Mouse (Mus musculus) midbrain, embryonic 10.5 days (tissue): ENCODE data around the gene Spata4. TPM values are rescaled to one million over a fixed set of nuclear protein-coding genes. Genes with fewer than 3 reads are reported as not detected.
"Not testable (repeated sequence)": the region's sequence is repeated elsewhere in the genome, so short reads cannot be mapped to it uniquely, and the experiment has no call there.

ENCODE experiments used
- DNase-seq: peaks from one replicate; pipeline ENCODE4 v3.0.0-alpha.2; 2017; ENCODE audit warnings: low spot score
- H3K27ac ChIP-seq: fragments of 300-500 bp; sonication (generic); replicated peaks from 2 replicates; pipeline ENCODE4 v1.5.1; 2016; ENCODE audit warnings: mild to moderate bottlenecking
- H3K27me3 ChIP-seq: fragments of 300-500 bp; sonication (generic); 2 replicates; pipeline ENCODE4 v1.6.1; 2016; ENCODE audit warnings: low read depth, mild to moderate bottlenecking; ENCODE audit not compliant: poor library complexity, severe bottlenecking
- H3K36me3 ChIP-seq: fragments of 300-500 bp; sonication (generic); 2 replicates; pipeline ENCODE4 v1.6.1; 2016; ENCODE audit warnings: mild to moderate bottlenecking, moderate library complexity
- H3K4me1 ChIP-seq: fragments of 300-500 bp; sonication (generic); 2 replicates; pipeline ENCODE4 v1.6.1; 2016
- H3K4me3 ChIP-seq: fragments of 300-500 bp; sonication (generic); 2 replicates; pipeline ENCODE4 v1.5.1; 2016; ENCODE audit warnings: mild to moderate bottlenecking, moderate library complexity
- H3K9me3 ChIP-seq: fragments of 300-500 bp; sonication (generic); replicated peaks from 2 replicates; pipeline ENCODE4 v1.6.1; 2016; ENCODE audit warnings: mild to moderate bottlenecking
- WGBS: fragments of 180-500 bp; shearing (Covaris S2); methylation state at CpG from one replicate; pipeline ENCODE4 v1.1.7; 2016; 5-methylcytosine and 5-hydroxymethylcytosine counted together
- polyA plus RNA-seq: library from polyadenylated mRNA; unstranded; fragments of >200 nt; fragmentation: Nextera tagmentation; extraction: Ambion mirVana; gene quantifications from 2 replicates; pipeline ENCODE4 v1.2.1, GENCODE M21; 2016

Spata4 gene
- polyA plus RNA-seq, 1 experiment from 2014 or later = not detected

GRCm38 (mm10) chr8:54597386-54597785 is 3.2 kb upstream of the Spata4 start:
- no peaks in the 10 kb centered on the region for H3K27me3 ChIP-seq
- no peak for DNase-seq
- peaks cover 14% of the 10 kb centered on the region for H3K4me1 ChIP-seq
- WGBS = 87% methylated on average over 2 of the region's 2 CpGs
- H3K36me3 ChIP-seq = no peaks in the 10 kb centered on the region
- H3K27ac ChIP-seq = no peak overlapping the region
- no peak overlapping the region for H3K4me3 ChIP-seq
- H3K9me3 ChIP-seq = no peaks in the 10 kb centered on the region

- Histone ChIP-seq H3K4me1 (peaks cover 8% of the 10 kb centered on the region), H3K36me3 (no peaks in the 10 kb centered on the region), H3K27ac (no peak overlapping the region), H3K9me3 (no peaks in the 10 kb centered on the region), H3K27me3 (no peaks in the 10 kb centered on the region), H3K4me3 (no peak overlapping the region)
- WGBS = 83% methylated on average over 4 of the region's 4 CpGs
- DNase-seq = no peak
Observed at GRCm38 (mm10) chr8:54603440-54603839, 2.9 kb downstream of the Spata4 start.

- Histone ChIP-seq H3K27ac (no peak overlapping the region), H3K27me3 (no peaks in the 10 kb centered on the region), H3K4me3 (no peak overlapping the region), H3K36me3 (no peaks in the 10 kb centered on the region), H3K9me3 (no peaks in the 10 kb centered on the region), H3K4me1 (no peaks in the 10 kb centered on the region)
- DNase-seq = no peak
- 95% methylated on average over 2 of the region's 2 CpGs for WGBS
Observed at GRCm38 (mm10) chr8:54609336-54609735, 8.8 kb downstream of the Spata4 start.

- no peaks in the 10 kb centered on the region for H3K9me3 ChIP-seq
- no peaks in the 10 kb centered on the region for H3K4me1 ChIP-seq
- 73% methylated on average over 4 of the region's 4 CpGs for WGBS
- no peak overlapping the region for H3K27ac ChIP-seq
- no peak for DNase-seq
- no peak overlapping the region for H3K4me3 ChIP-seq
- H3K27me3 ChIP-seq = no peaks in the 10 kb centered on the region
- H3K36me3 ChIP-seq = no peaks in the 10 kb centered on the region
Observed at GRCm38 (mm10) chr8:54610238-54610637, 9.7 kb downstream of the Spata4 start.

- 85% methylated on average over 17 of the region's 17 CpGs for WGBS
- DNase-seq, H3K4me1 ChIP-seq, H3K27me3 ChIP-seq, H3K9me3 ChIP-seq, H3K4me3 ChIP-seq, H3K27ac ChIP-seq, H3K36me3 ChIP-seq: not testable (repeated sequence)
Observed at GRCm38 (mm10) chr8:54616710-54617109, 16.1 kb downstream of the Spata4 start.

- WGBS = 83% methylated on average over 4 of the region's 4 CpGs
- Histone ChIP-seq H3K27ac (no peak overlapping the region), H3K9me3 (no peaks in the 10 kb centered on the region), H3K4me1 (no peaks in the 10 kb centered on the region), H3K27me3 (no peaks in the 10 kb centered on the region), H3K36me3 (no peaks in the 10 kb centered on the region), H3K4me3 (no peak overlapping the region)
- no peak for DNase-seq
Observed at GRCm38 (mm10) chr8:54638634-54639033, 38.1 kb downstream of the Spata4 start.

Other genes starting within 250 kb of the Spata4 start
- 3.7 and 7.1 TPM in 2 replicates for gene Asb5, start 71.2 kb upstream of the Spata4 start, polyA plus RNA-seq
- 90.3 and 95.5 TPM in 2 replicates for gene Spcs3, start 70.8 kb upstream of the Spata4 start, polyA plus RNA-seq